Mouse (Mus musculus): ENCODE measurements around the gene Nme7.

Gene Nme7

GRCm38 (mm10) chr1:164459127-164459905, 155.4 kb downstream of the Nme7 start:
- no peak for DNase-seq (ENCODE audit: low read depth, low spot score)

GRCm38 (mm10) chr1:164460921-164461697, 157.2 kb downstream of the Nme7 start:
- no peak for DNase-seq (ENCODE audit: low read depth, low spot score)

GRCm38 (mm10) chr1:164461726-164462125, 157.8 kb downstream of the Nme7 start:
- no peak for DNase-seq (ENCODE audit: low read depth, low spot score)

GRCm38 (mm10) chr1:164467406-164467805, 163.5 kb downstream of the Nme7 start:
- no peak for DNase-seq (ENCODE audit: low read depth, low spot score)

DNA sequence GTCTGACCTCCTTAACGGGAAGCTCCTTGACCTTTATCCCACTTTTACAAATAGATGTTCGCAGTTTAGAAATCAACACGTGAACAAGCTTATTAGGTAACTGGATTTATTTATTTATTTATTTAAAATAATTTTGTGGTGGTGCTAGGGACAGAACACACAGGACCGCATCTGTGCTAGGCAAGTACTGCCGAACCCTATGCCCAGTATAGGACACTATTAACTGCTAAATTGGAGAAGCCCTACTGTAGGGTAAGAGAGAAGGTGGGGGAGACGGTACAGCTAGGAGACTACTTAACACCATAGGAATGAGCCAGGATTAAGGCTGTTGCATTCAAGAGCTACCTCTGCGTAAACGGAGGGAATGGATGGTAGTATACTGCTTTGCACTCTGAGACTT, 164.4 kb downstream of the Nme7 start:
- no peak for DNase-seq (ENCODE audit: low read depth, low spot score)

DNA sequence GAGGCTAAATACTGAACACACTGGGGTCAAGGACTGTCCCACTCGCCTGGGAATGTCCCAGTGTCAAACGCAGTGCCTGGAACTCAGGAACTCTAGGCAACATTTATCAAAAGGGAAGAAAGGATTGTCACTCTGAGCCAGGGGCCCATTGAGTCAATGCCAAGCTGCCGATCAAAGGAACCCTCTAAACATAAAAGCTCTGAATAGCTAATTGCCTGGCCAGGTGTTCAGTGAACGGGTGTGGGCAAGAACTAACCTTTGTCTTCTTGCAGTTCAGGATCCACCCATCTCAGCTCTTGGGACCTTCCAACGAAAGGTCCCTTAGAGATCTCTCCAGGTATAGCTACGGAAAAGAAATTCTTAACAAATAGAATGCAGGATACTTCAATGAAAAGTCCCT, 167.1 kb downstream of the Nme7 start:
- no peak for DNase-seq (ENCODE audit: low read depth, low spot score)

DNA sequence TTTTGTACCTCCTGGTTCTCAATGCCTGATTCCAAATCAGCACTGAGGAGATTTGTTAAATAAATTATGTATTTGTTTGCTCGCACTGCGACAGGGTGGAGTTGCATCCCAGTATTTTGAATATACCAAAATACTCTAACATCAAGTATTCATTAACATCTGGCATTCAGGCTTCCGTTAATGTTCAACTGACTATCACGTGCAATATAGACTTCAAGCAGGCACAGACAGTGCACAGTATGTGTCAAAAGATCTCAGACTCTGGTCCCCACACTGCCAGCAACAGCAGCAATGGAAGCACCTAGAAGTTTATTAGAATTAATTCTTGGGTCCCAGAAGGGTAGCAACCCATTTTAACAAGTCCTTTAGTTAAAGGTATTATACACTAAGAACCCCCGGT, 167.7 kb downstream of the Nme7 start:
- no peak for DNase-seq (ENCODE audit: low read depth, low spot score)

GRCm38 (mm10) chr1:164473398-164473797, 169.5 kb downstream of the Nme7 start:
- DNase-seq (ENCODE audit: low read depth, low spot score) = no peak

DNA sequence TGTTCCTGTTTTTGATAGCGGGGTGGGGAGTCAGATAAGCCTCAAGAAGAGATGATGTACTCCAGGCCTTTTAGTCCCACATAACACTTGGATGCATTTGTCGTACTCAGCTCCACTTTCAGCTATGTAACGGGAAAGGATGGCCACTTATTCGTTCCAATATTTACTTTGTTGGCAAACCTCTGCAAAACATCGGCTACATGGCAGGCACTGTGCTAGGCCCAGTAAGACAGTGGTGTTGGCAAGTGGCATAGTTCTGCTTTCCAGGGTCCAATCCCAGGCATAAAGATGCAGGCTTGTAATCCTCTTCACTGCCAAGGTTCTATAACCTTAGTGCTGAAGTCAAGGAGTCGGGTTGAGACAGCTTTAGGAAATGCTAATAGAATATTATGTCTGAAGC, 170.4 kb downstream of the Nme7 start:
- no peak for DNase-seq (ENCODE audit: low read depth, low spot score)

DNA sequence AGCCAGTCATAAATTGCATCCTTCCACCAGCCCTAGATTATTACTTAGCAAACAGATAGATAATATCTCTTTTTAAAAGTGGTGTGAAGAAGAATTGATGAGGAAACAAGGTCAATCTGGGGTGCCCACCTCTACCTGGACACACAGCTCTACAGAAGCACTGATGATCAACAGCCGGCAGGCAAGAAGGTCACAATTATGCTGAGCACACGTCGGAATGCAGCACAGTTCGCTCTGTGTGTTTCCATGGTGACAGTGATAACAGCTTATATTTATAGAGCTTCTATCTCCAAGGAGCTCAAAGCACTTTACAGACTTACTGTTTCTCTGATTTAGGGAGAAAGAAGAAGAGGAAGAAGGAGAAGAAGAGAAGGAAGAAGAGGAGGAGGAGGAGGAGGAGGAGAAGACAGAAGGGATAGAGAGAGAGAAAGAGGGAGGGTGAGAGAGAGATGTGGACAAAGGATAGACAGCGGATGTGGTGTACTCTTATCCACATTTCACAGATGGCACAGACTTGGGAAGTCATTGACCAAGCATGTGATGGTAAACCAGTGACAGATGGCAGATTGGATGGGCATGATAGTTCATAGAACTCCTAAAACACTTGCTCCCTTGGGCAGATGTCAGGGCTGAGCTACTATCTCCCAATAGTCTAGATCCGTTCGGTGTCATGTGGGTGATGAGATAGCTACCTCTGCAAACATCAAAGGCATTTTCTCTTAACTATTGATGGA, 171.0 kb downstream of the Nme7 start:
- DNase-seq (ENCODE audit: low read depth, low spot score) = no peak

DNA sequence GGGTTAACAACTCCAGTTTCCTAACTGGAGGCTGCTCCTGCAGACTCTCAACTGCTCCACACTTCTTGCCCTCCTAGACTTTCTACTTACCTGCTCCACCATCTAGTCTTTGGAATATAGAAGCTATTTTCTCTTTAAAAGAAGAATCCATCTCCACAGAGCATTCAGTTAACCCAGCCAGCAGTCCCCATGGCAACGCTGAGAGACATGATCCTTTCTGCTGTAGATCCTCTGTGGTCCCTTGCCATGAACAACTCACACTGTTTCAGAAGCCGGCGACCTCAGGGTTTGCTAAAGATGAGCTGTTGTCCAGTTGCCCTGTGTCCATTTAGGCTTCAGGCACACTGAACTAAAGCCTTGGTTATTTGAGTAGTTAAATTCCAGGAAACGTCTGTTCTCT, 172.0 kb downstream of the Nme7 start:
- no peak for DNase-seq (ENCODE audit: low read depth, low spot score)

- no peak for DNase-seq (ENCODE audit: low read depth, low spot score)
Observed at GRCm38 (mm10) chr1:164480755-164481644, 177.1 kb downstream of the Nme7 start.

- DNase-seq (ENCODE audit: low read depth, low spot score) = no peak
Observed at GRCm38 (mm10) chr1:164481645-164482354, 177.9 kb downstream of the Nme7 start.

- DNase-seq (ENCODE audit: low read depth, low spot score) = no peak
Observed at GRCm38 (mm10) chr1:164482833-164483232, 178.9 kb downstream of the Nme7 start.

DNA sequence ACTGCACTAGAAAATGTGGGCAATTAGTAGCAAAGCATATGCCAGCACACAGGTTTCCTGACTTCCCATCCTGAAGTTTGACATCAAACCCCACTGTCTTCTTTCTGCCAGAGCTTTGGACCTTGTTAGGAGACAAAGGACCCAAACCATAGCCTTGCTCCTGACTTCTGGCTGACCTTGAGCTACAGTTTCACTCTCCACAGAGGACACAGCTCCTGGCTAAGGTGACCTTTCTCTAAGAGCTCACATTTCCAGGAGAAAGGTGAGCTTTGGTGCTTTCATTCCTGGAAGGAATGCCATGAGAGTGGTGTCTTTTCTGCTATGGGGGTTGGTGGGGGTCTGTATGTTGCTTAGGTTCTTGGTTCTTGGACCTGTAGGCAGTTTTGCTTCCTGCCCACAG, 179.8 kb downstream of the Nme7 start:
- DNase-seq (ENCODE audit: low read depth, low spot score) = no peak
